Mouse (Mus musculus) MEL (cell line): ENCODE measurements at regions not wholly inside any gene's neighbourhood (a gene's known extent, or its start where the extent isn't known, plus 50 kb on each side); places are given as distances from the start of the nearest gene placed in this dataset.

Source experiments
- DNase-seq: peaks from one replicate; pipeline ENCODE4 v3.0.0; 2011; ENCODE audit warnings: low read depth, low spot score
- H3K27ac ChIP-seq: 2 replicates; pipeline ENCODE4 v1.5.1; 2012; ENCODE audit warnings: low read depth, mild to moderate bottlenecking, control low read depth, low read length, moderate library complexity; ENCODE audit not compliant: control insufficient read depth
- H3K27me3 ChIP-seq, 2 experiments: fragments of 150-350 bp in 1 of 2; sonication (generic) in 1 of 2; 2 replicates each; pipeline ENCODE4 v1.6.1; 2012; ENCODE audit warnings: low read length in 2 of 2, mild to moderate bottlenecking in 2 of 2, improper control_type of control experiment in 1 of 2, moderate library complexity in 1 of 2; ENCODE audit not compliant: insufficient read depth in 2 of 2, control insufficient read depth in 1 of 2
- H3K36me3 ChIP-seq, 2 experiments: 2 replicates each; pipeline ENCODE4 v1.6.1; 2012 to 2014; ENCODE audit warnings: low read length in 2 of 2, improper control_type of control experiment in 1 of 2, inconsistent platforms in 1 of 2, mild to moderate bottlenecking in 1 of 2; ENCODE audit not compliant: insufficient read depth in 2 of 2, control insufficient read depth in 1 of 2
- H3K4me1 ChIP-seq, 2 experiments: fragments of 150-350 bp in 1 of 2; sonication (generic) in 1 of 2; 2 replicates each; pipeline ENCODE4 v1.6.1; 2012; ENCODE audit warnings: low read length in 2 of 2, improper control_type of control experiment in 1 of 2, mild to moderate bottlenecking in 1 of 2; ENCODE audit not compliant: insufficient read depth in 2 of 2, control insufficient read depth in 1 of 2
- H3K4me3 ChIP-seq, 2 experiments: fragments of 150-350 bp in 1 of 2; sonication (generic) in 1 of 2; 2 replicates each; pipeline ENCODE4 v1.5.1; 2012; ENCODE audit warnings: low read depth in 2 of 2, low read length in 2 of 2, mild to moderate bottlenecking in 2 of 2, moderate library complexity in 2 of 2, control low read depth in 1 of 2, improper control_type of control experiment in 1 of 2; ENCODE audit not compliant: control insufficient read depth in 1 of 2, insufficient read depth in 1 of 2
- H3K79me2 ChIP-seq: 2 replicates; pipeline ENCODE4 v1.6.1; 2012; ENCODE audit warnings: mild to moderate bottlenecking, low read length, moderate library complexity; ENCODE audit not compliant: control insufficient read depth, poor library complexity, insufficient read depth
- H3K9ac ChIP-seq: 2 replicates; pipeline ENCODE4 v1.6.1; 2012; ENCODE audit warnings: low read depth, mild to moderate bottlenecking, control low read depth, low read length, moderate library complexity; ENCODE audit not compliant: control insufficient read depth, poor library complexity, severe bottlenecking
- H3K9me3 ChIP-seq: fragments of 150-350 bp; sonication (generic); replicated peaks from 2 replicates; pipeline ENCODE4 v1.6.1; 2012; ENCODE audit warnings: mild to moderate bottlenecking, low read length, improper control_type of control experiment, moderate library complexity; ENCODE audit not compliant: insufficient read depth
- BHLHE40 ChIP-seq: IDR thresholded peaks from 2 replicates; pipeline ENCODE4 v1.6.1; 2012; ENCODE audit warnings: low read depth, mild to moderate bottlenecking, inconsistent platforms, low read length, improper control_type of control experiment, borderline replicate concordance
- CHD2 ChIP-seq: IDR thresholded peaks from 2 replicates; pipeline ENCODE4 v1.6.1; 2011; ENCODE audit warnings: low read length, improper control_type of control experiment
- ELF1 ChIP-seq: IDR thresholded peaks from 2 replicates; pipeline ENCODE4 v1.6.1; 2014; ENCODE audit warnings: low read depth, mild to moderate bottlenecking, inconsistent platforms, low read length, improper control_type of control experiment, moderate library complexity
- ETS1 ChIP-seq: IDR thresholded peaks from 2 replicates; pipeline ENCODE4 v1.6.1; 2012; ENCODE audit warnings: low read depth, mild to moderate bottlenecking, inconsistent platforms, low read length, improper control_type of control experiment, moderate library complexity
- KAT2A ChIP-seq: conservative IDR thresholded peaks from 2 replicates; pipeline ENCODE4 v1.6.1; 2012; ENCODE audit warnings: low read depth, low read length, improper control_type of control experiment, inconsistent platforms
- MAX ChIP-seq: IDR thresholded peaks from 2 replicates; pipeline ENCODE4 v1.6.1; 2011; ENCODE audit warnings: low read length, improper control_type of control experiment
- MEF2A ChIP-seq: IDR thresholded peaks from 2 replicates; pipeline ENCODE4 v1.6.1; 2014; ENCODE audit warnings: low read depth, mild to moderate bottlenecking, inconsistent platforms, low read length, improper control_type of control experiment; ENCODE audit not compliant: poor library complexity, insufficient replicate concordance, severe bottlenecking; ENCODE audit errors: extremely low read depth
- MXI1 ChIP-seq: IDR thresholded peaks from 2 replicates; pipeline ENCODE4 v1.6.1; 2011; ENCODE audit warnings: mild to moderate bottlenecking, low read depth, low read length, improper control_type of control experiment
- MYB ChIP-seq: IDR thresholded peaks from 2 replicates; pipeline ENCODE4 v1.6.1; 2011; ENCODE audit warnings: mild to moderate bottlenecking, low read depth, low read length, improper control_type of control experiment
- POLR2A ChIP-seq, 2 experiments: IDR thresholded peaks; 2 replicates each; pipeline ENCODE4 v1.6.1; 2011 to 2012; ENCODE audit warnings: low read length in 2 of 2, mild to moderate bottlenecking in 2 of 2, control low read depth in 1 of 2, improper control_type of control experiment in 1 of 2, low read depth in 1 of 2, moderate library complexity in 1 of 2; ENCODE audit not compliant: control insufficient read depth in 1 of 2, insufficient read depth in 1 of 2, poor library complexity in 1 of 2
- POLR2AphosphoS2 ChIP-seq: IDR thresholded peaks from 2 replicates; pipeline ENCODE4 v1.6.1; 2011; ENCODE audit warnings: low read length, improper control_type of control experiment
- POLR2AphosphoS5 ChIP-seq: IDR thresholded peaks from 2 replicates; pipeline ENCODE4 v1.6.1; 2012; ENCODE audit warnings: low read depth, borderline replicate concordance, mild to moderate bottlenecking, inconsistent platforms, low read length, moderate library complexity, mixed read lengths
- RAD21 ChIP-seq: IDR thresholded peaks from 2 replicates; pipeline ENCODE4 v1.6.1; 2011; ENCODE audit warnings: mild to moderate bottlenecking, low read depth, low read length, improper control_type of control experiment
- RCOR1 ChIP-seq: IDR thresholded peaks from 2 replicates; pipeline ENCODE4 v1.6.1; 2012; ENCODE audit warnings: low read depth, mild to moderate bottlenecking, inconsistent platforms, low read length, improper control_type of control experiment
- SIN3A ChIP-seq: IDR thresholded peaks from 2 replicates; pipeline ENCODE4 v1.6.1; 2012; ENCODE audit warnings: low read length, improper control_type of control experiment, inconsistent platforms
- TCF12 ChIP-seq: IDR thresholded peaks from 2 replicates; pipeline ENCODE4 v1.6.1; 2014; ENCODE audit warnings: low read depth, mild to moderate bottlenecking, inconsistent platforms, low read length, improper control_type of control experiment, moderate library complexity
- UBTF ChIP-seq: IDR thresholded peaks from 2 replicates; pipeline ENCODE4 v1.6.1; 2012; ENCODE audit warnings: low read depth, mild to moderate bottlenecking, inconsistent platforms, low read length, improper control_type of control experiment, moderate library complexity, borderline replicate concordance; ENCODE audit not compliant: insufficient read depth
- USF1 ChIP-seq: IDR thresholded peaks from 2 replicates; pipeline ENCODE4 v1.6.1; 2014; ENCODE audit warnings: low read depth, mild to moderate bottlenecking, inconsistent platforms, low read length, improper control_type of control experiment, moderate library complexity
- USF2 ChIP-seq, 2 experiments: IDR thresholded peaks; 2 replicates each; pipeline ENCODE4 v1.6.1; 2011 to 2012; ENCODE audit warnings: improper control_type of control experiment in 2 of 2, low read length in 2 of 2, borderline replicate concordance in 1 of 2, inconsistent platforms in 1 of 2, low read depth in 1 of 2, mild to moderate bottlenecking in 1 of 2; ENCODE audit not compliant: insufficient read depth in 1 of 2
- ZKSCAN1 ChIP-seq: IDR thresholded peaks from 2 replicates; pipeline ENCODE4 v1.6.1; 2012; ENCODE audit warnings: low read depth, mild to moderate bottlenecking, inconsistent platforms, low read length, improper control_type of control experiment, moderate library complexity
- ZNF384 ChIP-seq: IDR thresholded peaks from 2 replicates; pipeline ENCODE4 v1.6.1; 2012; ENCODE audit warnings: low read depth, mild to moderate bottlenecking, inconsistent platforms, low read length, improper control_type of control experiment

DNA sequence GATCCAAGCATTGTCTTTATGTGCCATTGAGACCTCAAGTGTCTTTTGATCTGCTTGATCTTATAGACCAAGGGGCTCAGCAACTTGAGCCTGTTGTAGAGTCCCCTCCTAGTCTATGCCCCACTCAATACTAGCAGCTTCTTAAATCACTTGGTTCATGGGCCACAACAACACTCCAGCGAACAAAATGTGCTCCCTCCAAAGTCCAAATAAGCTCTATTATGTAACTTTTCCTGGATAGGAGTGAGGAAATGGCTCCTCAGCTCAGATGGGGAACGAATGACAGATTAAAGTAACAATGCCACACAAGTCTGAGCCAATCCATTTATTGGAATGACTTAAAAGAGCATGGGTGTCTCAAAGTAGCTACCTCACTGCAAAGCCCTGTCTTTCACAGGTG lies 217.0 kb upstream of the Tank start:
- Histone ChIP-seq H3K36me3 (no peaks in the 10 kb centered on the region), H3K9ac (no peak overlapping the region), H3K9me3 (no peaks in the 10 kb centered on the region), H3K27me3 (no peaks in the 10 kb centered on the region), H3K27ac (no peak overlapping the region), H3K4me3 (no peak overlapping the region), H3K79me2 (no peaks in the 10 kb centered on the region; the same call in 1 of the 2 replicates), H3K4me1 (no peaks in the 10 kb centered on the region)
- TF ChIP-seq SIN3A (no peak), ZKSCAN1 (no peak), POLR2AphosphoS5 (no peak)
- no peak for DNase-seq

DNA sequence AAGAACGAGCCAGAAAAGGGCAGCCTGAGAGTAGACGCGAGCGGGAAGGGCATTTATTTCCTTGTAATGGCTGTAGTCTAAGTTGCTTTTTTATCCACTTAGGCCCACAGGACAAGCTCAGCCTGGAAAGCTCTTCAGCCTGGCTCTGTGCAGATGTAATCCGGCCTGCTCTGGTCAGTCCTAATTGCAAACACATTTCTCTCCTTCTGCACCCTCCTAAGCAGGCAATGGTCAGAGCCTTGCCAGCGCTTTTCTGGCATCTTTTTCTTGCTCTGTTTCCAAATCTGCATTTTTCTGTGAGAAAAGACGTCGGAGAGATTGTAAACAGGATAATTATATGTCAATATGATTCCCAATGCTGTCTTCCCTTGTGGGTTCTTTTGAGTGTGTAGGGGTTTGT lies 224.3 kb upstream of the Tank start:
- Histone ChIP-seq H3K4me1 (no peaks in the 10 kb centered on the region), H3K79me2 (no peaks in the 10 kb centered on the region), H3K27me3 (no peaks in the 10 kb centered on the region; a peak in 1 of 4 replicates), H3K4me3 (no peak overlapping the region), H3K36me3 (no peaks in the 10 kb centered on the region), H3K27ac (no peak overlapping the region), H3K9me3 (no peaks in the 10 kb centered on the region), H3K9ac (no peak overlapping the region)
- DNase-seq = no peak
- TF ChIP-seq MEF2A (no peak), MXI1 (no peak), ZKSCAN1 (no peak), USF1 (no peak), ELF1 (no peak), MYB (no peak), CHD2 (no peak), MAX (no peak), BHLHE40 (no peak), ETS1 (no peak), RAD21 (no peak), UBTF (no peak), ZNF384 (no peak), RCOR1 (no peak), KAT2A (no peak), USF2 (IDR thresholded peaks at IDR 0.05; ENCODE audit: borderline replicate concordance in 1 of 2, insufficient read depth in 1 of 2, low read depth in 1 of 2, low read length in 2 of 2) (no peak), POLR2AphosphoS2 (no peak), POLR2A (IDR thresholded peaks at IDR 0.05; ENCODE audit: control insufficient read depth in 1 of 2, insufficient read depth in 1 of 2, low read depth in 1 of 2, low read length in 2 of 2, poor library complexity in 1 of 2) (no peak), TCF12 (no peak)
